Mouse (Mus musculus) adrenal gland, postnatal 0 days (tissue): ENCODE results near the gene Dmrtc1a. TPM values are rescaled to one million over a fixed set of nuclear protein-coding genes. Genes with fewer than 3 reads are reported as not detected.

Experiments
- polyA plus RNA-seq: library from polyadenylated mRNA; unstranded; fragments of >200 nt; fragmentation: Nextera tagmentation; extraction: Ambion mirVana; gene quantifications from 2 replicates; pipeline ENCODE4 v1.2.1, GENCODE M21; 2015

Gene Dmrtc1a
- 0.88 and 0.95 TPM in 2 replicates for polyA plus RNA-seq

GRCm38 (mm10) chrX:102908587-102908986 lies at the start of gene Dmrtc1a, which contains the start of gene 1700011M02Rik:
Gene Dmrtc1a (minus strand): TSS chrX:102908687.
Gene 1700011M02Rik (plus strand): TSS chrX:102908905.

GRCm38 (mm10) chrX:102928072-102928471 lies 19.6 kb upstream of the Dmrtc1a start, which contains the start of gene 1700018G05Rik:
Gene 1700018G05Rik (plus strand): TSS chrX:102928372.

DNA sequence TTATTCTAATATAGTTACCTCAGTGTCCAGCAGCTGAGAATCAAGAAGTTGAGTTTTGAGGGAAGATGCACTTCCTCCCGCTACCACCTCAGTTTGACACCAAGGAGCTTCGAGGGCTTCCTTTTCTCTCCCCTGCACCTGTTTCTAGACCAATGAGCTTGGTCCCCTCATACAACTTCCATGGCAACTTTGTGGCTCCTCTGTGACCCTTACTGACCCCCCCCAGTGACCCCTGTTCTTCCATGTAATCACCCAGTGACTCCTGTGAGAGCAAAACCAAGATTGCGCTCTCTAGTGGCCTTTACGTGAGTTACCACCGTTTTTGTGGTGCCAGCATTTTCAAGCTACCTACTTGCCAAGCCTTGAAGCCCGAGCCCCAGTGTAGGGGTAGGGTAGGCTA lies 40.6 kb downstream of the Dmrtc1a start, which contains the start of gene 1700031F05Rik:
Gene 1700031F05Rik (minus strand): TSS at position 101 of the 400 bp plus-strand sequence.

GRCm38 (mm10) chrX:102854516-102854915 lies 54.0 kb downstream of the Dmrtc1a start, which contains the start of gene Dmrtc1c2:
Gene Dmrtc1c2 (minus strand): TSS chrX:102854616.

Other genes starting within 250 kb of the Dmrtc1a start
- not detected in 2 replicates for gene Gm3880, start 221.7 kb downstream of the Dmrtc1a start, polyA plus RNA-seq
- not detected in 2 replicates for gene Gm9112, start 201.1 kb downstream of the Dmrtc1a start, polyA plus RNA-seq
- not detected in 2 replicates for gene Dmrtc1b, start 200.8 kb downstream of the Dmrtc1a start, polyA plus RNA-seq
- not detected in 2 replicates for gene Dmrtc1c1, start 105.7 kb downstream of the Dmrtc1a start, polyA plus RNA-seq
- not detected in 2 replicates for gene Dmrtc1c2, start 54.1 kb downstream of the Dmrtc1a start, polyA plus RNA-seq
- not detected in 2 replicates for gene 1700031F05Rik, start 40.7 kb downstream of the Dmrtc1a start, polyA plus RNA-seq
- gene 1700011M02Rik, start 218 bp upstream of the Dmrtc1a start, polyA plus RNA-seq, result not detected in 2 replicates
- 0.52 TPM in 1 of 2 replicates, not detected in the other for gene 1700018G05Rik, start 19.7 kb upstream of the Dmrtc1a start, polyA plus RNA-seq